Mouse (Mus musculus) inflammation-experienced regulatory T-cells (primary cell): ENCODE data around the gene Slc26a5. TPM values are rescaled to one million over a fixed set of nuclear protein-coding genes. Genes with fewer than 3 reads are reported as not detected.

Experiments
- polyA plus RNA-seq, 2 experiments: library from polyadenylated mRNA; unstranded; fragments of 100-300 nt; shearing (Covaris generic); gene quantifications; one replicate each; pipeline ENCODE4 v1.2.1; 2017

Gene Slc26a5
- polyA plus RNA-seq: under 1 TPM; 0.06 to 0.36 TPM

DNA sequence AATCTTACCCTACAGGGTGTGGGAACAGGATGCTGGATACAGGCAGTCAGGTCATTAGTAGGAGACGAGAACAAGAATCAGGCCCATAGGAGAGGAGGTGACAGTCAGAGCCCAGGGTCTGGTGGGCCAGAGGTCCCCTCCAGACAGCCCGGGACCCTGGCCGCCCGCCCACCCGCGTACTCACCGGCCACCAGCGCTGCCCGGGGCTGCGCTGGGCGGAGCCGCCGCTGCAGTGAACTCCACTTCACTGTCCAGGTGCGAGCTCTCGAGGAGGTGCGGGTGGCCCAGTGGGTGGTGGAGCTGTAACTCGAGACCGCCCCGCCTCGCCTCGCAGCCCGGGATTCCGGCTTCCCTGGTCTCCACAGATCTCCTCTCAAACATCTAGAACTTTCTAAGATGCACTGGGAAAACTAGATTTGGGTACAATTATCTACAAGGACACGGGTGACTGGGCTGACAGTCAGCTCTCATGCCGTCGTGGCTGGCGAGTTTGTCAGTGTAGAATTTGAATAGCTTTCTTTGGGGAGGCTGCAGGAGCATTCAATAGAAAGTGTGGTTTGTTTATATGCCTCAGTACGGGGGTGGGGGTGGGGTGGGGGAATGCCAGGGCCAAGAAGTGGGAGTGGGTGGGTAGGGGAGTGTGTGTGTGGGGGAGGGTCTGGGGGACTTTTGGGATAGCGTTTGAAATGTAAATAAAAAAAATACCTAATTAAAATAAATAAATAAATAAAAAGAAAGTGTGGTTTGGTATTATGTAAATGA is at the start of gene Slc26a5:
Gene Slc26a5, minus strand, starts transcription at position 259 of the 762 bp plus-strand sequence.

DNA sequence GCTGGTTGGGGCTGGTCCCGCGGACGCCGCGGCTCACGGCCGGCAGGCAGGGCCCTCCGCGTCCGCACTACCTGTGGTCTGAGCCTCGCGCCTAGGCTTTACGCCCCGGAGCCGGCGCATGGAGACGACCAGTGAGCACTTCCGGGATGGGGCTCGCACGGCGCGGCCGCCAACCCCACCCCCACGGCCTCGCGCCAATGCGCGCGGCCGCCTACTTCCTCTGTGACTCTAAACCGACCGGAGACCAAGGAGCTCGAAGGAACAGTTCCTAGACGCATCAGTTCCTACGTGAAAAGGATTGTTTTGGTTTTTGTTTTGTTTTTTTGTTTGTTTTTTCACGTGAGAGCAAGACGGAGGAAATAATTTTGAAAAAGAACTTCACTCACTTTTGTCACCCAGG is 80.4 kb downstream of the Slc26a5 start, which contains the start of the genes Dnajc2 and Psmc2:
Gene Dnajc2, minus strand, starts transcription at position 199 of the 400 bp plus-strand sequence.
Gene Psmc2, plus strand, starts transcription at position 231 of the 400 bp plus-strand sequence.

Other genes starting within 250 kb of the Slc26a5 start
- gene Fbxl13, start 220.0 kb downstream of the Slc26a5 start, polyA plus RNA-seq: under 1 TPM; 0.06 to 0.65 TPM
- 10 to 100 TPM; 33.7 to 48.3 TPM for gene Armc10, start 219.8 kb downstream of the Slc26a5 start, polyA plus RNA-seq
- gene Napepld, start 164.2 kb downstream of the Slc26a5 start, polyA plus RNA-seq: 1 to 10 TPM; 2.2 to 5.2 TPM
- 10 to 100 TPM; 60.4 to 62.7 TPM for gene Pmpcb, start 128.5 kb downstream of the Slc26a5 start, polyA plus RNA-seq
- 10 to 100 TPM; 81.7 to 95.5 TPM for gene Dnajc2, start 80.4 kb downstream of the Slc26a5 start, polyA plus RNA-seq
- gene Psmc2, start 80.3 kb downstream of the Slc26a5 start, polyA plus RNA-seq: 100 to 1,000 TPM; 142 to 149 TPM